Mouse (Mus musculus) heart, embryonic 13.5 days (tissue): ENCODE measurements at regions not wholly inside any gene's neighbourhood (a gene's known extent, or its start where the extent isn't known, plus 50 kb on each side); places are given as distances from the start of the nearest gene placed in this dataset.

Experiments used
- ATAC-seq: fragments of 200-750 bp; cut with Nextera tagmentation; 2 replicates; pipeline ENCODE4 v1.8.0; 2017; ENCODE audit warnings: moderate TSS enrichment; ENCODE audit not compliant: insufficient number of reproducible peaks, low FRiP score, low TSS enrichment; ENCODE audit errors: extremely low read depth
- H3K27ac ChIP-seq: fragments of 300-500 bp; sonication (generic); replicated peaks from 2 replicates; pipeline ENCODE4 v1.5.1; 2015; ENCODE audit warnings: moderate library complexity, mild to moderate bottlenecking, inconsistent platforms
- H3K27me3 ChIP-seq: fragments of 300-500 bp; sonication (generic); replicated peaks from 2 replicates; pipeline ENCODE4 v1.6.1; 2015; ENCODE audit warnings: mild to moderate bottlenecking, inconsistent platforms
- H3K36me3 ChIP-seq: fragments of 300-500 bp; sonication (generic); 2 replicates; pipeline ENCODE4 v1.6.1; 2015; ENCODE audit warnings: mild to moderate bottlenecking, inconsistent platforms
- H3K4me1 ChIP-seq: fragments of 300-500 bp; sonication (generic); 2 replicates; pipeline ENCODE4 v1.6.1; 2015; ENCODE audit warnings: inconsistent platforms
- H3K4me2 ChIP-seq: fragments of 300-500 bp; sonication (generic); 2 replicates; pipeline ENCODE4 v1.6.1; 2015; ENCODE audit warnings: inconsistent platforms, mild to moderate bottlenecking, moderate library complexity
- H3K4me3 ChIP-seq: fragments of 300-500 bp; sonication (generic); 2 replicates; pipeline ENCODE4 v1.5.1; 2015; ENCODE audit warnings: moderate library complexity, mild to moderate bottlenecking, inconsistent platforms
- H3K9ac ChIP-seq: fragments of 300-500 bp; sonication (generic); 2 replicates; pipeline ENCODE4 v1.6.1; 2015; ENCODE audit warnings: inconsistent platforms, mild to moderate bottlenecking, moderate library complexity
- H3K9me3 ChIP-seq: fragments of 300-500 bp; sonication (generic); 2 replicates; pipeline ENCODE4 v1.6.1; 2016; ENCODE audit warnings: inconsistent platforms
- WGBS: fragments of 180-500 bp; shearing (Covaris S2); methylation state at CpG from one replicate; pipeline ENCODE4 v1.1.7; 2015; ENCODE audit warnings: mixed read lengths; 5-methylcytosine and 5-hydroxymethylcytosine counted together

- WGBS = 65% methylated on average over 17 of the region's 17 CpGs
- Histone ChIP-seq H3K4me1 (peaks cover 4% of the 10 kb centered on the region), H3K9ac (no peak overlapping the region), H3K27ac (peak overlapping the region; percentile 5; the same call in 1 of the 2 replicates), H3K36me3 (no peaks in the 10 kb centered on the region), H3K27me3 (no peaks in the 10 kb centered on the region), H3K4me2 (no peak overlapping the region), H3K4me3 (no peak overlapping the region), H3K9me3 (no peaks in the 10 kb centered on the region)
- ATAC-seq = no peak
Observed at GRCm38 (mm10) chr11:45265171-45265988, 586.5 kb upstream of the Clint1 start.

GRCm38 (mm10) chr11:45265989-45266302 lies 585.9 kb upstream of the Clint1 start:
- H3K27me3 ChIP-seq = no peaks in the 10 kb centered on the region
- peaks cover 4% of the 10 kb centered on the region for H3K4me1 ChIP-seq
- 49% methylated on average over 4 of the region's 4 CpGs for WGBS
- no peak overlapping the region for H3K4me2 ChIP-seq
- no peak overlapping the region for H3K27ac ChIP-seq
- H3K36me3 ChIP-seq = no peaks in the 10 kb centered on the region
- no peaks in the 10 kb centered on the region for H3K9me3 ChIP-seq
- no peak for ATAC-seq
- H3K4me3 ChIP-seq = no peak overlapping the region
- no peak overlapping the region for H3K9ac ChIP-seq

GRCm38 (mm10) chr11:45269215-45269614 lies 582.6 kb upstream of the Clint1 start:
- Histone ChIP-seq H3K9ac (no peak overlapping the region), H3K9me3 (no peaks in the 10 kb centered on the region), H3K4me1 (peaks cover 4% of the 10 kb centered on the region), H3K27ac (no peak overlapping the region), H3K36me3 (no peaks in the 10 kb centered on the region), H3K27me3 (no peaks in the 10 kb centered on the region), H3K4me2 (no peak overlapping the region), H3K4me3 (no peak overlapping the region)
- 50% methylated on average over 5 of the region's 5 CpGs for WGBS
- no peak for ATAC-seq

GRCm38 (mm10) chr11:45271206-45271605 lies 580.6 kb upstream of the Clint1 start:
- no peak overlapping the region for H3K4me2 ChIP-seq
- H3K27me3 ChIP-seq = no peaks in the 10 kb centered on the region
- H3K36me3 ChIP-seq = no peaks in the 10 kb centered on the region
- H3K4me1 ChIP-seq = peaks cover 14% of the 10 kb centered on the region
- ATAC-seq = no peak
- H3K4me3 ChIP-seq = no peak overlapping the region
- WGBS = 53% methylated on average over 3 of the region's 3 CpGs
- no peaks in the 10 kb centered on the region for H3K9me3 ChIP-seq
- H3K27ac ChIP-seq = no peak overlapping the region
- no peak overlapping the region for H3K9ac ChIP-seq

- Histone ChIP-seq H3K27me3 (no peaks in the 10 kb centered on the region), H3K27ac (peak overlapping the region; percentile 39; the same call in 1 of the 2 replicates), H3K4me1 (peaks cover 10% of the 10 kb centered on the region), H3K4me2 (no peak overlapping the region), H3K9ac (no peak overlapping the region), H3K9me3 (no peaks in the 10 kb centered on the region), H3K4me3 (no peak overlapping the region), H3K36me3 (no peaks in the 10 kb centered on the region)
- WGBS = 79% methylated on average over 10 of the region's 10 CpGs
- ATAC-seq = no peak
Observed at GRCm38 (mm10) chr11:45274446-45275119, 577.3 kb upstream of the Clint1 start.

GRCm38 (mm10) chr11:45275170-45275569 lies 576.7 kb upstream of the Clint1 start:
- ATAC-seq = no peak
- no peak overlapping the region for H3K4me3 ChIP-seq
- no peak overlapping the region for H3K4me2 ChIP-seq
- no peaks in the 10 kb centered on the region for H3K9me3 ChIP-seq
- H3K4me1 ChIP-seq = peaks cover 10% of the 10 kb centered on the region
- WGBS = 36% methylated on average over 3 of the region's 3 CpGs
- no peak overlapping the region for H3K9ac ChIP-seq
- H3K36me3 ChIP-seq = no peaks in the 10 kb centered on the region
- no peaks in the 10 kb centered on the region for H3K27me3 ChIP-seq
- H3K27ac ChIP-seq = 0 out of 2 replicates have a peak overlapping the region, but pooled peaks have one; percentile 39

GRCm38 (mm10) chr11:45296772-45297171 lies 555.1 kb upstream of the Clint1 start:
- Histone ChIP-seq H3K9me3 (no peaks in the 10 kb centered on the region), H3K4me2 (no peak overlapping the region)
- no peak for ATAC-seq

GRCm38 (mm10) chr11:45311934-45312333 lies 539.9 kb upstream of the Clint1 start:
- ATAC-seq = no peak
- H3K4me1 ChIP-seq = no peaks in the 10 kb centered on the region
- no peak overlapping the region for H3K27ac ChIP-seq
- no peaks in the 10 kb centered on the region for H3K36me3 ChIP-seq
- H3K27me3 ChIP-seq = no peaks in the 10 kb centered on the region
- no peaks in the 10 kb centered on the region for H3K9me3 ChIP-seq
- no peak overlapping the region for H3K9ac ChIP-seq
- no peak overlapping the region for H3K4me2 ChIP-seq
- WGBS = 82% methylated on average over 6 of the region's 6 CpGs
- H3K4me3 ChIP-seq = no peak overlapping the region

More at GRCm38 (mm10) chr11:45296772-45297171, 555.1 kb upstream of the Clint1 start:
- no peak overlapping the region for H3K9ac ChIP-seq
- no peak overlapping the region for H3K27ac ChIP-seq
- no peaks in the 10 kb centered on the region for H3K36me3 ChIP-seq
- 0 out of 2 replicates have a peak, but pooled peaks cover 2% of the 10 kb centered on the region for H3K4me1 ChIP-seq
- no peak overlapping the region for H3K4me3 ChIP-seq
- 63% methylated on average over 2 of the region's 2 CpGs for WGBS
- no peaks in the 10 kb centered on the region for H3K27me3 ChIP-seq

- Histone ChIP-seq H3K36me3 (no peaks in the 10 kb centered on the region), H3K4me3 (no peak overlapping the region), H3K27ac (no peak overlapping the region), H3K9me3 (no peaks in the 10 kb centered on the region), H3K27me3 (no peaks in the 10 kb centered on the region), H3K9ac (no peak overlapping the region), H3K4me2 (no peak overlapping the region), H3K4me1 (no peaks in the 10 kb centered on the region)
- no peak for ATAC-seq
- 66% methylated on average over 5 of the region's 5 CpGs for WGBS
Observed at GRCm38 (mm10) chr11:45323766-45324165, 528.1 kb upstream of the Clint1 start.

GRCm38 (mm10) chr11:45330319-45330718 lies 521.5 kb upstream of the Clint1 start:
- 64% methylated on average over 2 of the region's 2 CpGs for WGBS
- Histone ChIP-seq H3K4me2 (no peak overlapping the region), H3K27me3 (no peaks in the 10 kb centered on the region), H3K27ac (no peak overlapping the region), H3K36me3 (no peaks in the 10 kb centered on the region), H3K9ac (no peak overlapping the region), H3K4me1 (no peaks in the 10 kb centered on the region), H3K4me3 (no peak overlapping the region), H3K9me3 (no peaks in the 10 kb centered on the region)
- no peak for ATAC-seq

- Histone ChIP-seq H3K4me3 (no peak overlapping the region), H3K36me3 (no peaks in the 10 kb centered on the region), H3K27ac (no peak overlapping the region), H3K4me1 (no peaks in the 10 kb centered on the region), H3K9ac (no peak overlapping the region), H3K27me3 (no peaks in the 10 kb centered on the region), H3K9me3 (no peaks in the 10 kb centered on the region), H3K4me2 (no peak overlapping the region)
- ATAC-seq = no peak
- WGBS = 66% methylated on average over 3 of the region's 3 CpGs
Observed at GRCm38 (mm10) chr11:45333756-45334155, 518.1 kb upstream of the Clint1 start.

- no peak overlapping the region for H3K9ac ChIP-seq
- H3K4me1 ChIP-seq = no peaks in the 10 kb centered on the region
- H3K27ac ChIP-seq = no peak overlapping the region
- H3K4me3 ChIP-seq = no peak overlapping the region
- H3K9me3 ChIP-seq = no peaks in the 10 kb centered on the region
- no peaks in the 10 kb centered on the region for H3K27me3 ChIP-seq
- H3K36me3 ChIP-seq = no peaks in the 10 kb centered on the region
- no peak for ATAC-seq
- no peak overlapping the region for H3K4me2 ChIP-seq
Observed at GRCm38 (mm10) chr11:45349331-45349730, 502.5 kb upstream of the Clint1 start.
